Mouse (Mus musculus) testis, adult 2 months (tissue): ENCODE results near the gene Gnat1. TPM values are rescaled to one million over a fixed set of nuclear protein-coding genes. Genes with fewer than 3 reads are reported as not detected.

ENCODE experiments used
- H3K27ac ChIP-seq: fragments of 200-500 bp; 2 replicates; pipeline ENCODE4 v1.5.1; 2012; ENCODE audit warnings: low read depth, low read length; ENCODE audit not compliant: control insufficient read depth, insufficient read depth
- H3K27me3 ChIP-seq: fragments of 200-500 bp; 2 replicates; pipeline ENCODE4 v1.6.1; 2012; ENCODE audit warnings: mild to moderate bottlenecking, low read length, moderate library complexity; ENCODE audit not compliant: control insufficient read depth, insufficient read depth
- H3K36me3 ChIP-seq: fragments of 200-500 bp; 2 replicates; pipeline ENCODE4 v1.6.1; 2012; ENCODE audit warnings: mild to moderate bottlenecking, low read length; ENCODE audit not compliant: control insufficient read depth, insufficient read depth
- H3K4me1 ChIP-seq: fragments of 200-500 bp; 2 replicates; pipeline ENCODE4 v1.6.1; 2012; ENCODE audit warnings: low read length; ENCODE audit not compliant: control insufficient read depth, insufficient read depth
- H3K4me3 ChIP-seq: fragments of 200-500 bp; 2 replicates; pipeline ENCODE4 v1.5.1; 2012; ENCODE audit warnings: low read depth, mild to moderate bottlenecking, low read length, moderate library complexity, mixed read lengths; ENCODE audit not compliant: control insufficient read depth
- CTCF ChIP-seq: fragments of 200-500 bp; IDR thresholded peaks from 2 replicates; pipeline ENCODE4 v1.5.1; 2012; ENCODE audit warnings: low read depth, mild to moderate bottlenecking, inconsistent platforms, low read length, moderate library complexity; ENCODE audit not compliant: control insufficient read depth, insufficient read depth, insufficient replicate concordance
- POLR2A ChIP-seq: fragments of 200-500 bp; IDR thresholded peaks from 2 replicates; pipeline ENCODE4 v1.6.1; 2012; ENCODE audit warnings: low read depth, mild to moderate bottlenecking, inconsistent platforms, low read length, moderate library complexity; ENCODE audit not compliant: control insufficient read depth
- polyA plus RNA-seq: library from polyadenylated mRNA; depleted of rRNA; stranded (reverse); fragments of >200 nt; gene quantifications from 2 replicates; pipeline ENCODE4 v1.2.3, GENCODE M21; 2012

The Gnat1 gene
- polyA plus RNA-seq, 1 experiment = 0.12 TPM

- Histone ChIP-seq H3K27ac (no peak overlapping the region), H3K4me3 (no peak overlapping the region), H3K27me3 (no peaks in the 10 kb centered on the region), H3K36me3 (no peaks in the 10 kb centered on the region), H3K4me1 (no peaks in the 10 kb centered on the region)
- TF ChIP-seq POLR2A = no peak
- TF ChIP-seq CTCF = no peak
Measured at GRCm38 (mm10) chr9:107659551-107659950, 20.0 kb downstream of the Gnat1 start.

- no peak overlapping the region for H3K27ac ChIP-seq
- no peak for TF ChIP-seq POLR2A
- no peak for TF ChIP-seq CTCF
Measured at GRCm38 (mm10) chr9:107658096-107658495, 21.4 kb downstream of the Gnat1 start.

GRCm38 (mm10) chr9:107657144-107657543, 22.4 kb downstream of the Gnat1 start:
- no peaks in the 10 kb centered on the region for H3K27me3 ChIP-seq
- TF ChIP-seq CTCF (no peak), POLR2A (no peak)
- H3K36me3 ChIP-seq = no peaks in the 10 kb centered on the region

More at GRCm38 (mm10) chr9:107658096-107658495, 21.4 kb downstream of the Gnat1 start:
- Histone ChIP-seq H3K27me3 (no peaks in the 10 kb centered on the region), H3K36me3 (no peaks in the 10 kb centered on the region), H3K4me3 (no peak overlapping the region), H3K4me1 (no peaks in the 10 kb centered on the region)

GRCm38 (mm10) chr9:107654585-107654984, 24.9 kb downstream of the Gnat1 start:
- TF ChIP-seq CTCF (no peak), POLR2A (no peak)
- Histone ChIP-seq H3K36me3 (no peaks in the 10 kb centered on the region), H3K4me1 (no peaks in the 10 kb centered on the region), H3K27me3 (no peaks in the 10 kb centered on the region), H3K4me3 (no peak overlapping the region), H3K27ac (no peak overlapping the region)

More at GRCm38 (mm10) chr9:107657144-107657543, 22.4 kb downstream of the Gnat1 start:
- no peaks in the 10 kb centered on the region for H3K4me1 ChIP-seq
- H3K4me3 ChIP-seq = no peak overlapping the region
- H3K27ac ChIP-seq = no peak overlapping the region

GRCm38 (mm10) chr9:107653474-107653873, 26.0 kb downstream of the Gnat1 start:
- no peak for TF ChIP-seq POLR2A
- H3K4me1 ChIP-seq = no peaks in the 10 kb centered on the region

GRCm38 (mm10) chr9:107650708-107651481, 28.6 kb downstream of the Gnat1 start:
- no peak overlapping the region for H3K27ac ChIP-seq
- H3K27me3 ChIP-seq = no peaks in the 10 kb centered on the region
- no peaks in the 10 kb centered on the region for H3K36me3 ChIP-seq
- H3K4me3 ChIP-seq = no peak overlapping the region
- H3K4me1 ChIP-seq = no peaks in the 10 kb centered on the region
- TF ChIP-seq CTCF (no peak), POLR2A (no peak)

More at GRCm38 (mm10) chr9:107653474-107653873, 26.0 kb downstream of the Gnat1 start:
- Histone ChIP-seq H3K36me3 (no peaks in the 10 kb centered on the region), H3K4me3 (no peak overlapping the region), H3K27ac (no peak overlapping the region), H3K27me3 (no peaks in the 10 kb centered on the region)

- Histone ChIP-seq H3K4me3 (no peak overlapping the region), H3K27ac (no peak overlapping the region), H3K27me3 (no peaks in the 10 kb centered on the region), H3K36me3 (no peaks in the 10 kb centered on the region), H3K4me1 (peaks cover 3% of the 10 kb centered on the region; the same call in 1 of the 2 replicates)
- no peak for TF ChIP-seq CTCF
- no peak for TF ChIP-seq POLR2A
Measured at GRCm38 (mm10) chr9:107650225-107650624, 29.3 kb downstream of the Gnat1 start.
